Mouse (Mus musculus): ENCODE measurements around the gene Sox5. TPM values are rescaled to one million over a fixed set of nuclear protein-coding genes. Genes with fewer than 3 reads are reported as not detected.

The Sox5 gene
- total RNA-seq, 1 experiment from 2014 or later: 0.67 TPM

DNA sequence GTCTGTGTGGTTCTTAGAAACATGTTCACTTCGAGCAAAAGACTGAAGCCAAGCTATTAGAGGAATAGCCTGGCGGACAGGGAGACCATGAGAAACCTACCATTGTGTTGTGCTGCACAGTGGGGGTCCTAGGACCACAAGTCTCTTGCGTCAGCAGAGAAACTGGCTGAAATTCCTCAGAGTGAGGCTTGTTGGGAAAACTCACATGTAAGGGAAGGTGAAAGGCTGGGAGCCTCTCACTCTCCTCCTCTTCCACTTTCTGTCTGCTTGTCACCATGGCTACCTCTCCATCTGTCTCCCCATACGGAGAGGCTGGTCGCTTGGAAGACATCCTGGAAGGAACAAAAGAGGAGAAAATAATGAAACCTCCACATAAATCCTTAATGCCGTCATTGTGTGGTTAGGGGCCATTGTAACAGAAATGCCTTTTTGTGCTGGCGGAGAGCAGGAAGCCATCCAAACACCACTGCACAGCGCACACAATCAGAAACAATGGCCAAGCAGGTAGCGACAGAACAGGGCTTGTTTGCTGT lies 626.8 kb downstream of the Sox5 start:
- no peak for ATAC-seq (replicated peaks; ENCODE audit: insufficient number of reproducible peaks, low FRiP score, low TSS enrichment, poor library complexity, severe bottlenecking)

GRCm38 (mm10) chr6:144151957-144152356 lies 629.8 kb downstream of the Sox5 start:
- ATAC-seq (replicated peaks; ENCODE audit: insufficient number of reproducible peaks, low FRiP score, low TSS enrichment, poor library complexity, severe bottlenecking): no peak

DNA sequence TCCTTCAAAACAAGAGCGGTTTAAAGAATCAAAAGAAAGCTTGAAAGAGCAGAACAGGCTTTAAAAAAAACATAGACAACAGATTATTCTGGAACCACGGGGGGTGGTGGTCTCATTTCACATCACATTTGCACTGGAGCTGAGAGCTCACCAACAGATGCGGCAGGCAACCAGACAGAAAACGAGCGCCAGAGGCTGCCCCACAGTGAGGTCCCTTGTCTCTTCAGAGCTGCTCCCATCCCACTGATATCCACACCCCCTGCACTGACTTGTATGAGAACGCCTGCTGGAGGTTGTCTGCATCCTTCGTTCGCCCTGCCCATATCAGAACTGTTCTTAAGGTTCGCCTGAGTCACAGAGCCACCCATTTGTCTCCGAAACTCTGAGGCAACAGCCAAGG lies 630.7 kb downstream of the Sox5 start:
- no peak for ATAC-seq (replicated peaks; ENCODE audit: insufficient number of reproducible peaks, low FRiP score, low TSS enrichment, poor library complexity, severe bottlenecking)

- ATAC-seq (replicated peaks; ENCODE audit: insufficient number of reproducible peaks, low FRiP score, low TSS enrichment, poor library complexity, severe bottlenecking): no peak
These were observed 644.4 kb downstream of the Sox5 start for GRCm38 (mm10) chr6:144137397-144137796.

GRCm38 (mm10) chr6:144136894-144137293 lies 644.9 kb downstream of the Sox5 start:
- no peak for ATAC-seq (replicated peaks; ENCODE audit: insufficient number of reproducible peaks, low FRiP score, low TSS enrichment, poor library complexity, severe bottlenecking)

DNA sequence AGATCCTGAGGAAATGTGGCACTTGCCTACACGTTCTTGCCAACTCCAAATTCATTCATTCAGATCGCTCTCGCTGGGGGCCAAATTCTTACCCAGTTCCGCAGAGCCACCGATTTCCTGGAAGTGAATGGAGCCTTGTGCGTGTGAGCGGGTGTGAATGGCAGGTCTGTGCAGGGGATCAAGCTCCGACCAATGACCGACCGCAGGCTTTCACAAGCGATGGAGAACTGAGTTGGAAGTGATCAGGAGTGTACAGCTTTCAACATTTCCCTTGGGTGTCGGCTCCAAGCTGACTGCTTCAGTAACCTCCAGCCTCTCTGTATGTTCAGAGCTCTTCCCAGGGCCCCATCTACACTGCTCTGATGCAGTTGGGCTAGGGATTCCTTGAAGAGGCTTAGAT lies 651.9 kb downstream of the Sox5 start:
- no peak for ATAC-seq (replicated peaks; ENCODE audit: insufficient number of reproducible peaks, low FRiP score, low TSS enrichment, poor library complexity, severe bottlenecking)

DNA sequence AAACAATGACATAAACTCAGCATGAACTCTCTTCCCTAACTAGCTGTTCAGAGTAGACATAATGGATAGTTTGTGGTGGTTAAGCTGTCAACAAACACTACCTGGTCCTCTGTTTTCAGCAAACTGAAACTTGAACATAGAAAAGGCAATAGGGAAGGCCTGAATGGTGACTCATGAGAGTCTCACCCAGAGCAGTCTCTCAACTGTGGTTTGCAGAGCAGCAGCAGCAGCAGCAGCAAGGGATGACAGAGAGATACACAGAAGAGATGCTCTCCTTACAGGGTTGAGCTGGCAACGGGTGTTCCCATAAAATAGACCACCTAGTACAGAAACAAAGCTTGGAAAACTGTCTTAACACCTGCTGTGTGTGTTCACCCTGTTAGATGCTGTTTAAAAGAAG lies 661.8 kb downstream of the Sox5 start:
- no peak for ATAC-seq (replicated peaks; ENCODE audit: insufficient number of reproducible peaks, low FRiP score, low TSS enrichment, poor library complexity, severe bottlenecking)

DNA sequence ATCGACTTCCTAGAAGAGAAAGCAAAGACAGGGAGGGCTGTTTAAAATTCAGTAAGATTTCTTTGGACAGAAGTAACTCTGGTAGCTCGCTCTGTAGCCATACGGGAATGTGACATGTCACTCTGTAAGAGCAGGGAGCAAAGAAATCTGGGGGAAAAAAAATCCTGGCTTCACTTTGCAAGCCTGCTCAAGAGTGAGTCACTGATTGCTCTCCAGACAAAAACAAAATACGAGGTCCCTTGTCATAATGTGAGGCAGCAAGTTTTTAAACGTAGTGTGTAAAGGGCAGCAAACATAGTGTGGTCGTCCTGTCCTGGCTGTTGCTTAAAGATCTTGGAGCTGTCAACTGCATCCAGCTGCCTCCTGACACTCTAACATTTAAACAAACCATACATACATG lies 665.1 kb downstream of the Sox5 start:
- ATAC-seq (replicated peaks; ENCODE audit: insufficient number of reproducible peaks, low FRiP score, low TSS enrichment, poor library complexity, severe bottlenecking): no peak

DNA sequence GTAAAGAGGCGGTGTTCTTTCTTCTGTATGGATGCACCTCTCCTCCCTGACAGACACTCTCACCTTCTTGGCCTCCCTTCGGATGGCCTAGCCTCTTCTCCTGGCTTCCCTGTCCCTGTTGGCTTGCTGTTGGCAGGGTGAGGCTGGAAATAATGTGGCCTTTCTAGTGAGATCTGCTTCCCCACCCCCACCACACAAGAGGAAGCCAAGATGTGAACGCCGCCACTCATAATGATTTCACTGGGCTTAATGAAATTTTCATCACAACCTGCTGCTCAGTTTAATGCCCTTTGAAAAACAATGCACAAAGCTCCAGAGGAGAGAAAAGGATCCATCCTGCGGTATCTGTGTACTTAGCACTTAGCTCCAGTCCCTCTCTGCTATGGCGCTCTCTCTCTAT lies 670.2 kb downstream of the Sox5 start:
- no peak for ATAC-seq (replicated peaks; ENCODE audit: insufficient number of reproducible peaks, low FRiP score, low TSS enrichment, poor library complexity, severe bottlenecking)

GRCm38 (mm10) chr6:144106848-144107247 lies 674.9 kb downstream of the Sox5 start:
- no peak for ATAC-seq (replicated peaks; ENCODE audit: insufficient number of reproducible peaks, low FRiP score, low TSS enrichment, poor library complexity, severe bottlenecking)

DNA sequence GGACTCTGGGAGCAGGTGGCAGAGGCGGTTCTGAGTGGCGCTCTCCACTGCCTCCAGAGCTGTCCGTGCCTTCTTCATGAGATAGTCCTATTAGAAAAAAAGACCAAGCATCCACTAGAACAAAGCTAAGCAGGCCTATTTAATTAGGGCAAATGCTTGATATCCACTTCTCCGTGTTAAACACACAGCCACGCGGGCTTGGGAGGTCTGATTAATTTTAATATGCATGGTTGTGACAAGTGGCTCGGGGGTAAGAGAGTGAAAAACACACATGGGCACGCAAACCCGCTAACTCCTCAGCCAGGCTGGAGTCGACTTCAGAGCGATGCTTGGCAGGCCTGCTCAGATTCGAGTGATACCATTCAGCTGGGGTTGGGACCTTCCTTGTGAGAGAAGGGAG lies 676.1 kb downstream of the Sox5 start:
- ATAC-seq (replicated peaks; ENCODE audit: insufficient number of reproducible peaks, low FRiP score, low TSS enrichment, poor library complexity, severe bottlenecking): no peak

- ATAC-seq (replicated peaks; ENCODE audit: insufficient number of reproducible peaks, low FRiP score, low TSS enrichment, poor library complexity, severe bottlenecking): no peak
These were observed 678.2 kb downstream of the Sox5 start for GRCm38 (mm10) chr6:144103612-144104011.

GRCm38 (mm10) chr6:144100852-144101251 lies 680.9 kb downstream of the Sox5 start:
- no peak for ATAC-seq (replicated peaks; ENCODE audit: insufficient number of reproducible peaks, low FRiP score, low TSS enrichment, poor library complexity, severe bottlenecking)

DNA sequence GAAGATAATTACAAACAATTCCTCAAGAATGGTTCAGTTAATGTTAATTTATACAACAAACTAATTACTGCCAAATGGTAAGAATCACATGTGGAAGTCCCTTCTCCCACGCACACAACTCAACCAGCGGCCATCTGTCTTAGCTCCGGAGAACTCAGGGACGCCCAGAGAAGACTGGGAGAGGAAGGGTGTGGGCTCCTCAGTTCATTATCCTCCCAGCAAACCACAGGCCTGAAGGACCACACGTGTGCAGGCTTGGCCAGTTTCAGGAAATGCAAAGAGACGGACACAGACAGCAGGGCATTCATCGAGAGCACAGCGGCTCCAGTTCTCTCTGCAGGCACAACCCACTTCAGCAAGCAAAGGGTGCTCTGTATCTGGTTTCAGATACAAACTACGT lies 683.7 kb downstream of the Sox5 start:
- no peak for ATAC-seq (replicated peaks; ENCODE audit: insufficient number of reproducible peaks, low FRiP score, low TSS enrichment, poor library complexity, severe bottlenecking)

GRCm38 (mm10) chr6:144088256-144088655 lies 693.5 kb downstream of the Sox5 start:
- no peak for ATAC-seq (replicated peaks; ENCODE audit: insufficient number of reproducible peaks, low FRiP score, low TSS enrichment, poor library complexity, severe bottlenecking)

DNA sequence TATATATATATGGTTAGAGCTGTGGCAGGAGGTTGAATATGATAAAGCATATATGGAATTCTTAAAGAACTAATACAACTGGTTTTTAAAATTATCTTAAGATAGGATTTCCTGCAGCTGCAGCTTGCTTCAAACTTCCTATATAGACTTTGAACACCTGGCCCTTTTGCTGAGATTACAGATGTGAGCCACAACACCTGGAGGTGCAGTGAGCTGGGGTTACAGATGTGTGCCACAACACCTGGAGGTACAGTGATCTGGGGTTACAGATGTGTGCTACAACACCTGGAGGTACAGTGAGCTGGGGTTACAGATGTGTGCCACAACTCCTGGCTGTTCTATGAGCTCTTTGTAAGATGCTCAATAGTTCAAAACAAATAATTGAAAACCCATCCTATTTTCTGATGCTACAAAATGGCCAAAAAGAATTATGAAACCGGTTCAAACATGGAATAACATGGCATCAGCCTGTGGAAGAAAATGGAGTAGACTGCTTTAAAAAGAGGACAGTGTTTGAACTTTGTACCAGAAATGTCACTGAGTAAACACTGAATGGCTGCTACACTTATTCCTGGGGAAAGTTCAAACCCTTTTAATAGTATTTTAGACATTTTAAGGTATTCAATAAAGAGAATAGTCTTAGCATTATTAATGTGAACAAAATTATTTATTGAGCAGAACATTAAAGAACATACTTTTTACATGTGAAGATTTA lies 695.5 kb downstream of the Sox5 start:
- ATAC-seq (replicated peaks; ENCODE audit: insufficient number of reproducible peaks, low FRiP score, low TSS enrichment, poor library complexity, severe bottlenecking): no peak

GRCm38 (mm10) chr6:144082297-144082696 lies 699.5 kb downstream of the Sox5 start:
- ATAC-seq (replicated peaks; ENCODE audit: insufficient number of reproducible peaks, low FRiP score, low TSS enrichment, poor library complexity, severe bottlenecking): no peak

DNA sequence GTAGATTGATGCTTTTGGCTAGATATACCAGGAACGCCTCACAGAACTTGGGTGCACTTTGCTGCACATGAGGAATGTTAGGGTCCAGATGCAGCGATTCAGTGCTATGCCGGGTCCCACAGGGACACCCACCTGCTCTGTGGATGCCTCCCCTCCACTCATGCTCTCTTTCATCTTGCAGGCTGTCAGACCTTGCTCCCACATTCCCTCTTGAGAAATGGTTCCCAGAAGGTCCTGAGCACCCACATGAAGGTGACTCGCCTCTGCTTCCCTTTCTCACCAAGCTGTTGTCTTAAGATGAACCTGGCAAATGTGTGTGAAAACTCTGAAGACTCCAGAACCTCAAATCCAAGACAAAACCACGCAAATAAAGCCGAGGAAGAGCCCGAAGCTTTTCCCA lies 704.0 kb downstream of the Sox5 start:
- no peak for ATAC-seq (replicated peaks; ENCODE audit: insufficient number of reproducible peaks, low FRiP score, low TSS enrichment, poor library complexity, severe bottlenecking)

DNA sequence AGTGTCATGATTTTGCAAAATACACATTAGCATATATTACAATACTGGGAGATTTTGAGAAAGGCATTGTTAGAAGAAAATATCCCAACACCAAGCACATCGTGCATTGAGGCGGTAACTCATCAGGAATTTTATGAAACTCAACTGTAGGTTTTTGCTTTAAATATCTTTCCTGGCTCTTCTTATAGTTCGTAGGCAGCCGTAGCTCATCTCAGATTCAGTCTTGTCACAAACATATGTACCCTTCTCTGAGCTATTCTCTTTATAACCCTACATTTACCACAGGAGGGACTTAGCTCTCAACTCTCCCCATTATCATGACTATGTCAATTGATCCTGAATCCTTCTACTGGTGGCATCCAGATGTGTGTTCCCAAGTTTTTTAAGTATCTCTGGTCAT lies 705.4 kb downstream of the Sox5 start:
- ATAC-seq (replicated peaks; ENCODE audit: insufficient number of reproducible peaks, low FRiP score, low TSS enrichment, poor library complexity, severe bottlenecking): no peak

GRCm38 (mm10) chr6:144075327-144075941 lies 706.3 kb downstream of the Sox5 start:
- ATAC-seq (replicated peaks; ENCODE audit: insufficient number of reproducible peaks, low FRiP score, low TSS enrichment, poor library complexity, severe bottlenecking): no peak

Measured in monocyte, adult 5-6 weeks (primary cell).